Mouse (Mus musculus) splenic B cell, adult 2 months (primary cell): Measurements from ENCODE around the gene Mst1.

Experiments
- DNase-seq: peaks from one replicate; pipeline ENCODE4 v3.0.0-alpha.2; 2011; ENCODE audit warnings: low read depth, low spot score
- H3K27me3 ChIP-seq: 2 replicates; pipeline ENCODE4 v1.6.1; 2012; ENCODE audit warnings: mild to moderate bottlenecking, low read length, moderate library complexity, mixed read lengths; ENCODE audit not compliant: control insufficient read depth, poor library complexity, insufficient read depth, severe bottlenecking
- H3K36me3 ChIP-seq: 2 replicates; pipeline ENCODE4 v1.6.1; 2012; ENCODE audit warnings: mild to moderate bottlenecking, low read length, moderate library complexity, mixed read lengths; ENCODE audit not compliant: control insufficient read depth, poor library complexity, insufficient read depth, severe bottlenecking

The Mst1 gene

DNA sequence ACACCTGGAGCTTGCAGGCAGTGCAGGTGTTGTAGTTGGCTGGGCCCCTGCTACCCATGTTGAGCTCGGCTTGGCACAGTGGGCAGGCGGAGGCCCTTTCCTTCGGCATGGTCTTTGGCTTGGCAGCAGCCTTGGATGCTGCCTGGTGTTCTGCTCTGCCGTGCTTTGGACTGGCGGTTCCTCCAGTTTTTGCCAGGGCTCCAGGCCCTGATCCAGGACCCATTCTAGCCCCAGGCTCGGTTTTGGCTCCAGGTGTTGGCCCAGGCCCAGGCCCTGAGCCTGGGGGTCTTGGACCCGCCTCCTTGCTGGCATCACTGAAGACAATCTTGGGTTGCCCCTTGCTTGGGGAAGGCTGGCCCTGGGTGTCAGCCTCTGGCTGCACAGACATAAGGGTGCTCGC lies 45.5 kb downstream of the Mst1 start:
- no peaks in the 10 kb centered on the region for H3K36me3 ChIP-seq
- H3K27me3 ChIP-seq = no peaks in the 10 kb centered on the region
- no peak for DNase-seq

DNA sequence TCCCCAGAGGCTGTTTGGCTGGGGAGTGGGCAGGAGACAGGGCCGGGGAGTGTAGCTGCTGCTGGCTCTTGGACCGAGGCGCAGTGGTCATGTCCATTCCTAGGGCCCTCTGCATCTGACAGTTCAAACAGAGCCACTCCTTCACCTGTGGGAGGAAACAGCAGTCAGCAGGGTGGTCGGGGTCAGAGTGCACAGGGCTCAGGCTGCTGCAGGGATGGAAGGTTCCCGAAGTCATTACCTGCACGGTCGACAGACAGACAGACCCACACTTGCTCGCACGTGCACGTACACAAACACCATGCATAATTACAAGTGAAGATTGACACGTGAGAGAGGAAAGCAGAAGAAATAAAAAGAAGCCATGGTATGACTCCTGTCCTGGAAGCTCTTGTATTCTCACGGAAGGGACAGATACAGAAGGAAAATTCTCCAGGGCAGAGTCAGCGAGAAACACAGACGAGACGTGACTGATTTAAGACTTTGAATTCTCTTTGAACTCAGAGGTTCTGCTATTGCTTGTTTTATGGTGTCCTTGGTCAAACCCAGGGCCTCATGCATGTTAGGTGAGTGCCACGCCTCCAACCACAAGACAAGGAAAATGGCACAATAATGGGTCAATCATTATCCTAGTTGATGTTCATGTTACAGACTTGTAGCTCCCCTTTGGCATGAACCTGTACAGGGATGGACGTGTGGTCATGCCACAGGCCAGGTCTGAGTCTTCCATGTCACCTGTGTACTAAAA lies 46.4 kb downstream of the Mst1 start:
- no peak for DNase-seq
- Histone ChIP-seq H3K36me3 (no peaks in the 10 kb centered on the region), H3K27me3 (no peaks in the 10 kb centered on the region)

DNA sequence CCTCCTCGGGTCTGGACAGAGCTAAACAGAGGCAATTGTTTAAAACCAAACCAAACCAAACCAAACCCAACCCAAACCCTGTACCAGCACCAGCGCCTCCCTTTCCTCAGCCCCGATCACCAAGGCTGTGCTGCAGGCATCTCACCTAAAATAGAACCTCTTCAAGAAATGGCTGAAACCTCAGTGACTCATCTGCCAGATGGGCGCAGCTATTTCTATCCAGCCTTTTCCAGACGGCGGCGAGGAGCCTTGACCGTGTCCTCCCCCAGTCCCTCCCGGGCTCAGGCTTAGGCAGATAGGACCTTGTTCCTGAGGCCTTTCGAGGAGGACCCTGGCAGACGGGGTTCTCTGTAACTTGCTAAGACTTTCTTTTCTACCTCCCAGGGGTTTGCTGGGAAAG lies 48.0 kb downstream of the Mst1 start:
- no peak for DNase-seq
- Histone ChIP-seq H3K36me3 (no peaks in the 10 kb centered on the region), H3K27me3 (no peaks in the 10 kb centered on the region)

DNA sequence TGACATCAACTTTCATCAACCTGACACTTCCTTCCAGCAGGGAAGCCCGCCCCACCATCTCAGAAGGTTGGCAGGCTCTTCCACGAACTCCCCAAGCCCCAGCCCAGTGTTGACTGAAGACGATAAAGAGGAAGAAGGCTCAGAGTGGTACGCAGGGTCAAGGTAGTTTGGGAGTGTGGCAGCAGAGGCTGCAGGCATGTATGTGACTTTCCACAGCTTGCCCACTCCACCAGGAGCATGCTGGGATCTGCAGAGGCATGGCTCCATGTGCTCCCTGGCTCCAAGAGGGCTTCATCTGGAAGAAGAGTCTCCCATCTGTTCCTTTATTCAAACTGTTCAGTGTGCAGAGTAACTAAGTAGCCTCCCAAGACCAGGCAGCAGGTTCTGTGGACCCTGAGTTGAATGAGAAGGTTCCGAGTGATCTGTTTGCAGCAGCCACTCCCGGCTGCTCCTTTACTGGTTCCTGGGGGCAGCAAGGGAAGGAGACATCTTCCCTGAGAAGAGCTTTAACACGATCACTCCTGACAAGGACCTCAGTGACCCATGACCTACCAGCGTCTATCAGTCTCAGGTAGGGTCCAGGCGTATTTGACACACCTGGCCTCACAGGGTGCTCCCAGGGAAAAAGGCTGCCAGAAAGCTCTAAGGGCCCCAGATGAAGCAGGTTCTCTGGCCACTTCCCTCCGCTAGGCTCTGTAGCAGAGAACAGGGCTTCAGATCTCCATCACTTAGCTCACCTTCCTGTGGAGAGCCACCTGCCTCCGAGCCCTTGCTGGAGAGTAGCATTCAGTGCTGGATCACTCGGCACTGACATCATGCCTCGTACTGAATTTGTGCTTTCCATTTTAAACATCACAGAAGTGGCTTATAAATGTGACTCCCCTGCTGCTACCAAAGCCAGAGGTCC lies 49.1 kb downstream of the Mst1 start:
- H3K36me3 ChIP-seq = no peaks in the 10 kb centered on the region
- DNase-seq = no peak
- H3K27me3 ChIP-seq = no peaks in the 10 kb centered on the region

DNA sequence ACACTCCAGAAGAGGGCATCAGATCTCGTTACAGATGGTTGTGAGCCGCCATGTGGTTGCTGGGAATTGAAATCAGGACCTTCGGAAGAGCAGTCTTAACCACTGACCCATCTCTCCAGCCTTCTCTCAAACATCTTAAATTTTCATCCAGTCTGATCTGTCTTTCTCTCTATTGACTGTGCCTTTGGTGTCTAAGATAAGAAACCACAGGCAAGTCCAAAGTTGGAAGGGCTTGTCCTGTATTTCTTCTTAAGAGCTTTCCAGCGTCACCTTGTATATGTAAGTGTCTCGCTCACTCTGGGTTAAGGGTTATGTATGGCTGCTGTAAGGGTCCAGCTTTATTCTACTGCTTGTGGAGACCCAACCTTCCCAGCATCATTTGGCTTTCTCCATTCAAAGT lies 51.3 kb downstream of the Mst1 start:
- no peaks in the 10 kb centered on the region for H3K27me3 ChIP-seq
- DNase-seq = no peak

DNA sequence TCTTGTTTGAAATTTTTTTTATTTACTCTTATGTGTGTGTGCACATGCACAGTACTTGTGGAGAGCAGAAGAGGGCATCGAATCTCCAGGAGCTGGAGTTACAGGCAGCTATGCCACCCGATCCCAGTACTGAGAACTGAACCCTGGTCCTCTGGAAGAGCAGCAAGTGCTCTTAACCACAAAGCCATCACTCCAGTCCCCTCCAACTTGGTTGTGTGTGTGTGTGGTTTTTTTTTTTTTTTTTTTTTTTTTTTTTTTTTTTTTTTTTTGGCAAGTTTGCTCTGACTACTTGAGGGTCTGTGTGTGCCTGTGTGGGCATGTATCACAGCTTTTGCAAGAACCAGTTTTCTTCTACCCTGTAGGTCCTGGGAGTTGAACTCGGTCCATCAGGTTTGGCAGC lies 52.1 kb downstream of the Mst1 start:
- DNase-seq = no peak
- no peaks in the 10 kb centered on the region for H3K36me3 ChIP-seq
- no peaks in the 10 kb centered on the region for H3K27me3 ChIP-seq

More for the DNA sequence above, 51.3 kb downstream of the Mst1 start:
- no peaks in the 10 kb centered on the region for H3K36me3 ChIP-seq

DNA sequence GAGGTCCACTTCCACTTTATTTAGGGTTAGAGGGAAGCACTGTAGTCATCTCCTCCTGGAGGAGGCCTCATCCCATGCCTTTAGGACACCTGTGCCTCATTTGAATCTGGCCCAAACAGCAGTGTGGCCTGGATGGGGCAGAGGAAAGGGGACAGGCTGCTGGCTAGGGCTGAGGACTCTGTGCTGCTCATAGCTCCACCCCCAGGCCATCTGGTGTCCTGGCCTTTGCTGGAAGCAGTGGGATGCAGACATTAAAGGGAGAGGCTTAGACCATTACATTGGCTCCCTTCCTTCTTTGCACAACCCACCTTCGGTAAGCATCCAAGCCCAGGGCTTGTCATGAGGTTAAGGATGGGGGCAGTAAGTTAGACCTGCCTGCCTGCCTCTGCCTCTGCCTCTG lies 53.2 kb downstream of the Mst1 start:
- no peak for DNase-seq
- Histone ChIP-seq H3K36me3 (no peaks in the 10 kb centered on the region), H3K27me3 (no peaks in the 10 kb centered on the region)
